Mouse (Mus musculus): Measurements from ENCODE around the gene Ccdc92. TPM values are rescaled to one million over a fixed set of nuclear protein-coding genes. Genes with fewer than 3 reads are reported as not detected.

Ccdc92 gene
- polyA plus RNA-seq, 1 experiment from 2014 or later = not detected

DNA sequence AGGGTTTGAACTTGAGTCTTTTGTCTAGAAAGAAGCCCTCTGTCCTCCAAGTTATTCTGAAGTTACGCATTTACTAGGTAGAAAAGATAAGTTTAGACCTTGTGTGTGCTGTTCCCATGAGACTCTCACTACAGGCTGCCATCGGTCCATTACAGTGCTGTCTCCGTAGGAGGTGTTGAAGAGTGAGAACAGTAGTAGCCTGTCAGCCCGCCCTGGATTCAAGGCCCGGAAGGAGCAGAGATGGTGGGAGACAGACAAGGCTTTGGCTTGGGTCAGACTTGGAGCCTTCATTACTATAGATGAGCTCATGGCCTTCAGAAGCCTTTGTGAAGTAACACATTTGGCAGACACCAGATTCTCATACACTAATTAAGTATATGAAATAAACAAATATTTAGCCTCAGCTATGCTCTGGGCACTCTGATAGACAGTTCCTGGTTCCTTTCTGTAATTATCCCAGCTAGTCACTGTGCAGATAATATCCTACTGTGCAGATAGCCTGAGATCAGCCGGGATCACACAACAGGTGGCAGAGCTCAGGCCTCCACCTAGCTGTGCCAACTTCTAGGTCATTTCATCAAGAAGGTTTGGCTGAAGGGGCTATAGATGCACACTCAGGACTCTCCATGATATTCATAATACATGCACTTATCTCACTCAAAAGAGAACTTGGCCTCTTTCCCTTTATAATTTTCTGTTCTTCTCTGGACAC, 11.8 kb upstream of the Ccdc92 start:
- 94% methylated on average over 6 of the region's 6 CpGs for WGBS (ENCODE audit: missing documents)

GRCm38 (mm10) chr5:124873096-124873495, 10.9 kb upstream of the Ccdc92 start:
- Histone ChIP-seq H3K27ac (no peak overlapping the region), H3K36me3 (ENCODE audit: inconsistent target) (no peaks in the 10 kb centered on the region), H3K4me3 (ENCODE audit: inconsistent target) (no peak overlapping the region), H3K79me2 (ENCODE audit: inconsistent target) (peaks cover 21% of the 10 kb centered on the region; the same call in 1 of the 2 replicates)
- WGBS (ENCODE audit: missing documents) = 20% methylated on average over 3 of the region's 3 CpGs

More for the DNA sequence above, 11.8 kb upstream of the Ccdc92 start:
- H3K27ac ChIP-seq = no peak overlapping the region
- H3K79me2 ChIP-seq (ENCODE audit: inconsistent target) = peaks cover 21% of the 10 kb centered on the region; the same call in 1 of the 2 replicates
- H3K4me3 ChIP-seq (ENCODE audit: inconsistent target) = no peak overlapping the region
- H3K36me3 ChIP-seq (ENCODE audit: inconsistent target) = no peaks in the 10 kb centered on the region

- Histone ChIP-seq H3K4me3 (ENCODE audit: inconsistent target) (no peak overlapping the region), H3K36me3 (ENCODE audit: inconsistent target) (no peaks in the 10 kb centered on the region), H3K27ac (no peak overlapping the region), H3K79me2 (ENCODE audit: inconsistent target) (peaks cover 26% of the 10 kb centered on the region; the same call in 1 of the 2 replicates)
- 88% methylated on average over 2 of the region's 2 CpGs for WGBS (ENCODE audit: missing documents)
Observed at GRCm38 (mm10) chr5:124872033-124872432, 9.8 kb upstream of the Ccdc92 start.

GRCm38 (mm10) chr5:124868981-124869380, 6.8 kb upstream of the Ccdc92 start:
- H3K79me2 ChIP-seq (ENCODE audit: inconsistent target) = peaks cover 26% of the 10 kb centered on the region; the same call in 1 of the 2 replicates
- H3K27ac ChIP-seq = no peak overlapping the region
- 56% methylated on average over 4 of the region's 4 CpGs for WGBS (ENCODE audit: missing documents)
- no peak overlapping the region for H3K4me3 ChIP-seq (ENCODE audit: inconsistent target)
- H3K36me3 ChIP-seq (ENCODE audit: inconsistent target) = no peaks in the 10 kb centered on the region

DNA sequence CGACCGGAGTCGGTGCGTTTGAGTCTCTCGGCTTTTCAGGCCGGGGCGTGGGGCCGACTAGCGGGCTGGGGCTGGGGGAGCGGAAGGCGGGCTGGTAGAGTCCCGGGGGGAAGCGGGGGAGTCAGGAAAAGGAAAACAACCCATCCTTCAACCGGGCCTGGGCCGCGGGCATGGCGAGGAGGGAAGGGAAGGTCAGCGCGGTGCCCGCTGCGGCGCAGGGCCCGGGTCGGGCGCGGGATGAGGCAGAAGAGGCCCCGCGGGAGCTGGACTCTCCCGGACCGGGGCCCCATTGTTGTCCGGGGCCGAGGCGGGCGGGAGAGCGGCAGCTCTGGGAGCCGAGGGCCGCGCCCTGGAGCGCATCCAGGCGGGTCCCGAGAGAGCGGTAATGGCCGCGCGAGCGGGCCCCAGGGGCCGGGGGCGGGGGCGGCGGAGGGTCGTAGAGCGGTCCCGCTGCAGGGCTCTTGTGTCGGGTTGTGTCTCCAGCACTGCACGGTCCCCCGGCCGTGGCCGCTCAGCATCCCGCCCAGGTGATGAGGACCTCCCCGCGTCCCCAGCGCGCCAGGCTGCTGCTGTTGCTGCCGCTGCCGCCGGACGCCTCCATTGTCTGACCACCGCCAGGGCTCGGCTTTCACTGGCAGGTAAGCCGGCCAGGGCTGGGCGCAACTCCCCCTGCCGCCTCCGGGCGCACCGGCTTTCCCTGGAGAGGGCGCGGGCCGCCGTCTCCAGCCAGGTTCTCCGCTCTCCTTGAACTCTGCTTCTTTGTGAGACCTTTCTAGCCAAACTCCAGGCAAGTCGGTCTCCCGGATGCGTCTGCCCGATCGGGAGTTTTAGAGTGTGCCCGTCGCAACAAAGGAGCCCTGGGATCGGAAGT, 882 bp upstream of the Ccdc92 start:
- WGBS (ENCODE audit: missing documents) = under 1% methylated on average over 63 of the region's 88 CpGs
- H3K79me2 ChIP-seq (ENCODE audit: inconsistent target) = peaks cover 5% of the 10 kb centered on the region; the same call in 1 of the 2 replicates
- no peaks in the 10 kb centered on the region for H3K36me3 ChIP-seq (ENCODE audit: inconsistent target)
- no peak overlapping the region for H3K27ac ChIP-seq
- peak overlapping the region; percentile 19; the same call in 1 of the 2 replicates for H3K4me3 ChIP-seq (ENCODE audit: inconsistent target)

DNA sequence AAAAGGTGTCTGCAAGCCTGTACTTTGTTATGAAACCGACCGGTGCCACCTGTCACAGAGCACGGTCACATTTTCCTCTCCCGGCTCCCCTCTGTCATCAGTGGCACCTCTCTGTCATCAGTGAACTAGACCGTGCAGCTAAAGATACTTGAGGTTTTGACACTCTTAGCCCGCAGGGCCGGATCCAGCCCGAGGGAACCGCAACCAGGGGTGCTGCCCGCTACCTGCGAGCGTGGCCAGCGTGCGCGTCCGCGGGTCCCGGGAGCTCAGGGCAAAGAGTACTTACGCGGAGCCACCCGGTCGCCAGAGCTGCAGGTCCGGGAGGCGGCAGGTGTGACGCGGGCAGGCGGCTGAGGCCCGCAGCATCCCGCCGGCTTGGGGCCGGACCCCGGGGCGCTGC, 761 bp downstream of the Ccdc92 start:
- Histone ChIP-seq H3K4me3 (ENCODE audit: inconsistent target) (no peak overlapping the region), H3K36me3 (ENCODE audit: inconsistent target) (no peaks in the 10 kb centered on the region), H3K79me2 (ENCODE audit: inconsistent target) (no peaks in the 10 kb centered on the region), H3K27ac (no peak overlapping the region)
- under 1% methylated on average over 29 of the region's 33 CpGs for WGBS (ENCODE audit: missing documents)

DNA sequence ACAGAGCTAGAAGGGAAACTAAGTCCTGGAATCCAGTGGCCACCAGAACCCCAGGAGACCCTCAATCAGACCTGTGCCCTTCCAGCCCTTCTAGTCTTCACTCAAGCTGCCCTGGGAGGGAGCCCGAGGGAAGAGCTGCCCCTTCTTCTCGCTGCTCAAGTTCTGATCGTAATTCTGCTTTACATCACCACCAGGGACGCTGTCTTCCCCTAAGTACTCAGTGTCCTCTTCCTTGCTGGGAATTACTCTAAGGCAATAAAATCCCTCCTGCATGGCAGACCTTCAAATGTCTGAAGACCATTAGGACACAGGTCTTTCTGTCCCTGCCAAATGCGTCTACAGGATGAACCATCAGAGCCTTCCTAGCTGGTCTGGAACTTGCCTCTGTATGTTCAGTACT, 2.2 kb downstream of the Ccdc92 start:
- Histone ChIP-seq H3K79me2 (ENCODE audit: inconsistent target) (no peaks in the 10 kb centered on the region), H3K4me3 (ENCODE audit: inconsistent target) (no peak overlapping the region), H3K36me3 (ENCODE audit: inconsistent target) (no peaks in the 10 kb centered on the region), H3K27ac (no peak overlapping the region)
- 5% methylated on average over 5 of the region's 5 CpGs for WGBS (ENCODE audit: missing documents)

- 89% methylated on average over 4 of the region's 4 CpGs for WGBS (ENCODE audit: missing documents)
- Histone ChIP-seq H3K79me2 (ENCODE audit: inconsistent target) (no peaks in the 10 kb centered on the region), H3K27ac (no peak overlapping the region), H3K4me3 (ENCODE audit: inconsistent target) (no peak overlapping the region), H3K36me3 (ENCODE audit: inconsistent target) (no peaks in the 10 kb centered on the region)
Observed at GRCm38 (mm10) chr5:124854202-124854601, 8.0 kb downstream of the Ccdc92 start.

DNA sequence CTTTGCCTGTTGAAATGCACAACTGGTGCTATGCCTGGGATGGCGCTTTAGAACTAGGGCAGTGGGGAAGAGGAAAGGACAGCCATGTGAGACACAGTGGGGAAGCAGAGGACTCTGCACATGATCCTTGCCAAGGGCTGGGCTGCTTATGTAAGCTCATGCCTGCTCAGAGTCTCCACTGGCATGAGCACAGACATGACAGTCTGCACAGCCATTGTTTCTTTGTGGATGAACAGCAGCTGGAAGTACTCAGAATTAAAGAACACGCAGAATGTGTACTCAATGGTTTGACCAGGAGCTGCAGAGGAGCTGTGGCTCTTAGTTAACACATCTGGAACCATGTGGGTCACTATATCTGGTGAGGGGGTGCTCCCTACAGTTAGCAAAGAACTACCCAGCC, 9.1 kb downstream of the Ccdc92 start:
- Histone ChIP-seq H3K79me2 (ENCODE audit: inconsistent target) (no peaks in the 10 kb centered on the region), H3K27ac (no peak overlapping the region), H3K36me3 (ENCODE audit: inconsistent target) (no peaks in the 10 kb centered on the region), H3K4me3 (ENCODE audit: inconsistent target) (no peak overlapping the region)
- WGBS (ENCODE audit: missing documents) = 96% methylated on average over 2 of the region's 2 CpGs

DNA sequence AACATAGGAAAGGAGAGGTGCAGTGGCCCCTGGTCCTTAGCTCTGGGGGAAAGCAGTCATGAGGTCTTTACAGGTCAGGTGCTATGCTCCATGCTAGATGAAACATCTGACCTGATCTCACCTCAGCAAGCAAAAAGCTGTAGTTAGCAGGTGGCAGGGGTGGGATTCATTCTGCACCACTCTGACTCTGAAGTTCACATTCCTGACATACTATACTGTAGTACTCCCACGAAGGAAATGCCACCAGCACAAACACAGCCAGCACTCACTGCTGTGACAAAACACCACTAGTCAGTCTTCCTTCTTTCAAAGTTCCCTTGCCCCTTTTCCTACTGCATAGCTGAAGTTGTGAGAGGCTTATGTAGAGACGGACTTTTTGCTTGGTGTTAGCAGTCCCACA, 9.9 kb downstream of the Ccdc92 start:
- Histone ChIP-seq H3K4me3 (ENCODE audit: inconsistent target) (no peak overlapping the region), H3K36me3 (ENCODE audit: inconsistent target) (no peaks in the 10 kb centered on the region), H3K27ac (no peak overlapping the region), H3K79me2 (ENCODE audit: inconsistent target) (no peaks in the 10 kb centered on the region)
- 59% methylated on average over 2 of the region's 2 CpGs for WGBS (ENCODE audit: missing documents)

DNA sequence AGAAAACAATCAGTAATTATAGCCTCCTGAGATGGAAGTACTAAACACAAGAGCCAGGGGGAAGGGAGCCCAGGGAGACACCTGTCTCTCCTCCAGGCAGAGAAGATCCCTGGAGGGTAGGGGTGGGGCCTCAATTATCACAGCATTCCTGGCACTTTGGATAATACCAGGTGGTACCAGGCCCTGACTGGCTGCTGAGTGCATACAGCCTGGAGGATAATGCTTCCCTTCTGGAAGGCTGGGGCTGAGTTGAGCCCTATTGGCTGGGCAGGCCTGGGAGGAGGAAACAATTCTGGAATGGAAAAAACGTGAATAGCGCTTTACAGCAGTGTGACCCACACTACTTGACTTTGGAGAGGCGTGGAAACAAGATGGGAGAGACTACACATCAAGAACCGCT, 10.7 kb downstream of the Ccdc92 start:
- Histone ChIP-seq H3K4me3 (ENCODE audit: inconsistent target) (no peak overlapping the region), H3K79me2 (ENCODE audit: inconsistent target) (no peaks in the 10 kb centered on the region), H3K36me3 (ENCODE audit: inconsistent target) (no peaks in the 10 kb centered on the region), H3K27ac (no peak overlapping the region)
- WGBS (ENCODE audit: missing documents) = 94% methylated on average over 4 of the region's 4 CpGs

GRCm38 (mm10) chr5:124848994-124849393, 13.2 kb downstream of the Ccdc92 start:
- Histone ChIP-seq H3K79me2 (ENCODE audit: inconsistent target) (no peaks in the 10 kb centered on the region), H3K36me3 (ENCODE audit: inconsistent target) (no peaks in the 10 kb centered on the region), H3K27ac (no peak overlapping the region), H3K4me3 (ENCODE audit: inconsistent target) (no peak overlapping the region)
- 86% methylated on average over 3 of the region's 3 CpGs for WGBS (ENCODE audit: missing documents)

- WGBS (ENCODE audit: missing documents) = 100% methylated on average over 1 of the region's 1 CpGs
Observed at GRCm38 (mm10) chr5:124847014-124847413, 15.2 kb downstream of the Ccdc92 start.

GRCm38 (mm10) chr5:124844929-124845328, 17.3 kb downstream of the Ccdc92 start:
- Histone ChIP-seq H3K27ac (no peak overlapping the region), H3K4me3 (ENCODE audit: inconsistent target) (no peak overlapping the region), H3K36me3 (ENCODE audit: inconsistent target) (no peaks in the 10 kb centered on the region), H3K79me2 (ENCODE audit: inconsistent target) (no peaks in the 10 kb centered on the region)
- WGBS (ENCODE audit: missing documents) = 27% methylated on average over 4 of the region's 4 CpGs

More at GRCm38 (mm10) chr5:124847014-124847413, 15.2 kb downstream of the Ccdc92 start:
- no peak overlapping the region for H3K4me3 ChIP-seq (ENCODE audit: inconsistent target)
- H3K27ac ChIP-seq = no peak overlapping the region
- H3K36me3 ChIP-seq (ENCODE audit: inconsistent target) = no peaks in the 10 kb centered on the region
- no peaks in the 10 kb centered on the region for H3K79me2 ChIP-seq (ENCODE audit: inconsistent target)

GRCm38 (mm10) chr5:124843386-124843785, 18.8 kb downstream of the Ccdc92 start:
- H3K4me3 ChIP-seq (ENCODE audit: inconsistent target) = no peak overlapping the region

More at GRCm38 (mm10) chr5:124843386-124843785, 18.8 kb downstream of the Ccdc92 start:
- Histone ChIP-seq H3K36me3 (ENCODE audit: inconsistent target) (no peaks in the 10 kb centered on the region), H3K27ac (no peak overlapping the region), H3K79me2 (ENCODE audit: inconsistent target) (no peaks in the 10 kb centered on the region)
- 88% methylated on average over 8 of the region's 8 CpGs for WGBS (ENCODE audit: missing documents)

Measured in macrophage (primary cell).